16 mouse cellular contexts compared by ENCODE assay signal in the genomic region with DNA sequence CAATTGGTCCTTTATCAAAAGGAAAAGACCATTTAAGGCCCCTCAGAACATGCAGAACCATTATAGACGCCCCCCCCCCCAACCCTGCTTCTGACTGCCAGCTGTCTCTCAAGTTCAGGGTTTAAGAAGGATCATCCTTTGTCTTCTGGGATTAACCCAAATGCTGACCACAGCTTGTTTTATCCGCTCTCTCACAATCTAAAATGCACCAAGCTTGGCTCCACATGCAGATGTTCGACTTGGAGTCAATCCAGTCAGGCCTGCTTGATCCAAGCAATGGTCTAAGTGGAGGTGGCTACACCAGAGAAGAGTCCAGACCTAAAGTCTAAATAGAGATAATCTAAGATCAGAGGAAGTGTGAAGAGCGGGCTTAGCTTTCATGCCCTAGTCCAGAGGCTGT.
"Had no signal": no experiment of that assay in that cellular context is flagged by ENCODE, and none has a peak within 500 bp of the region (broad histone marks: within the 10 kb centered on the region; RNA-seq: fewer than 3 reads in every experiment).

No protein-coding gene starts in this region.

- DNase-seq: right cerebral cortex, adult 18-20 months; right cerebral cortex, postnatal 14 days; right cerebral cortex, postnatal 25 days; right cerebral cortex, postnatal 4 days; spleen, adult 18-20 months; thymus, adult 18-20 months; thymus, adult 2 months; thymus, postnatal 14 days; thymus, postnatal 25 days; thymus, postnatal 36 days; thymus, postnatal 4 days had no signal

- H3K27me3 ChIP-seq: neural tube, embryonic 12.5 days; neural tube, embryonic 13.5 days; neural tube, embryonic 15.5 days; stomach, embryonic 15.5 days had no signal

- H3K4me2 ChIP-seq: neural tube, embryonic 12.5 days; neural tube, embryonic 13.5 days; neural tube, embryonic 15.5 days; stomach, embryonic 15.5 days had no signal

- H3K9ac ChIP-seq: neural tube, embryonic 12.5 days; neural tube, embryonic 13.5 days; neural tube, embryonic 15.5 days; stomach, embryonic 15.5 days had no signal

- H3K36me3 ChIP-seq: neural tube, embryonic 12.5 days; neural tube, embryonic 13.5 days; neural tube, embryonic 15.5 days; stomach, embryonic 15.5 days had no signal

- H3K9me3 ChIP-seq: neural tube, embryonic 12.5 days; neural tube, embryonic 13.5 days; neural tube, embryonic 15.5 days; stomach, embryonic 15.5 days had no signal

- H3K27ac ChIP-seq: neural tube, embryonic 12.5 days; neural tube, embryonic 13.5 days; neural tube, embryonic 15.5 days; stomach, embryonic 15.5 days; stomach, postnatal 0 days had no signal

- H3K4me3 ChIP-seq: neural tube, embryonic 12.5 days; neural tube, embryonic 13.5 days; neural tube, embryonic 15.5 days; stomach, embryonic 15.5 days had no signal
